Mouse (Mus musculus) spleen, adult 2 months (tissue): ENCODE results near the gene Gprc5a.

Experiments used
- CTCF ChIP-seq: fragments of 200-500 bp; IDR thresholded peaks from 2 replicates; pipeline ENCODE4 v1.5.1; 2011; ENCODE audit warnings: mild to moderate bottlenecking, inconsistent platforms; ENCODE audit not compliant: insufficient read depth, insufficient read length, insufficient replicate concordance; ENCODE audit errors: extremely low read depth
- POLR2A ChIP-seq: fragments of 200-500 bp; IDR thresholded peaks from 2 replicates; pipeline ENCODE4 v1.6.1; 2011; ENCODE audit warnings: low read depth, low read length, inconsistent platforms

DNA sequence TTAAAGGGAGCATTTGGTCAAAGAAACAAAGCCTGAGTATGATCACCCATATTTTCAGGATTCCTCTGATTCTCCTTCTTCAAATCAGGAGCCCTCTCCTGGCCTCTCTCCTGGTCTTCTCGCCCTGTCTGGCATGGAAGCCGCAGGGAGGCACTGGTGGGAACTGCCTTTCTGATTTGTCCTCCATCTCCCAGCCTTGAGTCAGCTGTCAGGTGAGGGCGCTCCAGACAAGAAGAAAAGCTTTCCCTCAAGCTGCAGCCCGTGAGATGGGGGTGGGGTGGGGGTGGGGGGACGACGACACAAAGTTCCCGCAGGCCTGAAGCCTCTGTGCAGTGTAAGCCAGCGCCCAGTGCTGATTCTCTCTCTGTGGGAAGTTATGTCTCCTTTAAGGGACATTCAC, 24.3 kb downstream of the Gprc5a start:
- TF ChIP-seq POLR2A (no peak), CTCF (no peak)
